Mouse (Mus musculus): ENCODE results near the gene Cyp2d26. TPM values are rescaled to one million over a fixed set of nuclear protein-coding genes. Genes with fewer than 3 reads are reported as not detected.
"Not testable (repeated sequence)": the region's sequence is repeated elsewhere in the genome, so short reads cannot be mapped to it uniquely, and the experiment has no call there.

The Cyp2d26 gene
- polyA plus RNA-seq (2012; rRNA removed) = 0.03 and 0.15 TPM in 2 replicates

DNA sequence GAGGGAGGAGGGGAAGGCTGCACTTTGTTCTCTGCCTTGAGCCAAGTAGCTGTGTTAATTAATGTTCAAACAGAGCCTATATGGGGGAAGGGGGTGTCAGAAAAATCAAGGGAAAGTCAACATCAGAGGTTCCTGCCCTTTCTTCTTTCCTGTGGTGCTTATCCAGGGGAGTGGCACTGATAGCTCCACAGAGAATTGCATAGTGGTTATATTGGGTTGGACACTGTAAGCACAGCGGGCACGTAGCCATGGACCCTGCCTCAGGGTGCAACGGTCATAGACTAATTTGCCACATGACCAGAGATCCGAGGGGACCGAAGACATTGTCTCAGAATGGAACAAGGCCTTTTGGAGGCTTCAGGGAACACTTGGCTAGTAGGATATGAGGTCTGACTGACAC, at the start of gene Cyp2d26:
Cyp2d26 (minus strand) TSS at position 18 of the 400 bp plus-strand sequence.
- no peak for DNase-seq (ENCODE audit: low spot score)

DNA sequence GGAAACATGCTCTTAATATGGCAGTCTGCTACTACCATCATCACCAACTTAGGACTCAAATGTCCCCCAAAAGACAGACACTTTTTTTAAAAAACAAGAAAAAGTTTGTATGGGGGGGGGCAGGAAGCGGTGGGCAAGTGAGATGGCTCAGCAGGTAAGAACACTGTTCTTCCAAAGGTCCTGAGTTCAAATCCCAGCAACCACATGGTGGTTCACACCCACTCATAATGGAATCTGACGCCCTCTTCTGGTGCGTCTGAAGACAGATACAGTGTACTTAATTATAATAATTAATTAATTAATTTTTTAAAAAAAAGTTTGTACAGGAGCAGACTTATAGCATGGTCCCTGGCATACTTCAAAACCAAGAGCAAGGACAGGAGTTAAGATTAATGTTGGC, 45.1 kb upstream of the Cyp2d26 start:
- DNase-seq (ENCODE audit: low spot score) = no peak

DNA sequence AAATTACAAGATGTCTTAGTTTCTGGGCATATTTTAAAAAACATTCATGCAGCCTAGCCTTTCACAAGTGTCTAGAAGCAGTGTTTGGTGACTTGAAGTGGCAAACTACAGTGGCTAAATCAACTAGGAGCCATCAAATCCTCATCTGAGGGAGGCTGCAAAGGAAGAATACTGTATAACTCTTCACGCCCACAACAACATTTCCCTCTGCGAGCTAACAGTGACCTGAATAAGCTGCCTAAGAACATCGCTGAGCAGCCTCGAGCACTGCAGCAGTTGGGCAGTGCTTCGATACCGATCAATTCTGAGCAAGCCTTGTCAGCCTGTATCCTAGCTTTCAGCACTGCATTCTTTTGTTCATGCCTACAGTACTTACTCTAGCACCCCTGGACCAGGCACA, 35.8 kb upstream of the Cyp2d26 start:
- DNase-seq (ENCODE audit: low spot score) = no peak

- no peak for DNase-seq (ENCODE audit: low spot score)
These were observed 31.8 kb upstream of the Cyp2d26 start for GRCm38 (mm10) chr15:82825866-82826265.

DNA sequence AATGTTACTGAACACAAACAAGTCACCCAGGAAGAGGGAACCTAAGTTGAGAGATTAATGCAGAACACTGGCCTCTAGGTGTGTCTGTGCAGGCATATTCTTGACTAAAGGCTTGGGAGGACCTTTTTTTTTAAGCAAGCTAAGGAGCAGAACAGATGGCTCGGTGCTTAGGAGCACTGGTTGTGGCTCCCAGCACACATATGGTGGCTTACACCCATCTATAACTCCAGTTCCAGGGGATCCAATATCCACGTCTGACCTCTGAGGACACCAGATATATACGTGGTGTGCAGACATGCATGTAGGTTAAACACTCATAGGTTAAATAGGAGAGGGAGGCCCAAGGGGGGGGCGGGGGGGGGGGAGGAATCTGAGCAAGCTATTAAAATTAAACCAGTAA, 28.3 kb upstream of the Cyp2d26 start:
- DNase-seq (ENCODE audit: low spot score) = no peak

DNA sequence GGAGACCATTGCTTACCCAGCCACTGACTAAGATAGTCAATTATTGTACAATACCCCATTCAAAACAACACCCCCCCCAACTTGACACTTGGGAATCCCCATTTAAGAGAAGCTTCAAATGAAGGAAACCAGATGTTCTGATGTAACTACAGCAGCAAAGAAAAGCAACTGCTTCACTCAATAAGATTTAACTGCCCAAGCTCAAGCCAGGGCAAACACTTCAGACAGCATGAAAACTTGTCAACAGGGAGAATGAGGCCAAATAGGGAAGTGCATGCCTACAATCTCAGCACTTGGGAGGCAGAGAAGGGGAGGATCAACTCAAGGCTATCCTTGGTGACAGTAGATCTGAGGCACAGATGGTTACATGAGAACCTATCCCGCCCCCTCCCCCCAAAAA, 27.6 kb upstream of the Cyp2d26 start:
- no peak for DNase-seq (ENCODE audit: low spot score)

DNA sequence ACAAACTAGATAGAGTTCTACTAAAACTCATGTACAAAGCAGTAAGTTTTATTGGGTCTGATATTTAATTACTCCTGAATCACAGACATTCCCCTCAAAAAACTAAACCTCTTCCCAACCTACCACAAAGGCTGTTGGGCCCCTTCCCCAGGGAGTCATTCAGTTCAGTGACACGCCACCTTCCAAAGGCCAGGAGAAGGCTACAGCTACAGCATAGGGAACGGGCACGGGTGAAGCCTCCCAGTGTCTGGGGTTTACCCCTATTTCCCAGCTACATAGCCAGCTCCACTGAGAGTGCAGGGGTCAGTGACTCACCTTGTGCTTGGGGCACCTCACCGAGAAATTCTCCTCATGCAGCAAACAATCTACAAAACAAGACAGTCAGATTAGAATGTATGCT, 21.2 kb upstream of the Cyp2d26 start:
- DNase-seq (ENCODE audit: low spot score) = no peak

GRCm38 (mm10) chr15:82814806-82815205, 20.7 kb upstream of the Cyp2d26 start:
- no peak for DNase-seq (ENCODE audit: low spot score)

GRCm38 (mm10) chr15:82814321-82814720, 20.2 kb upstream of the Cyp2d26 start:
- no peak for DNase-seq (ENCODE audit: low spot score)

DNA sequence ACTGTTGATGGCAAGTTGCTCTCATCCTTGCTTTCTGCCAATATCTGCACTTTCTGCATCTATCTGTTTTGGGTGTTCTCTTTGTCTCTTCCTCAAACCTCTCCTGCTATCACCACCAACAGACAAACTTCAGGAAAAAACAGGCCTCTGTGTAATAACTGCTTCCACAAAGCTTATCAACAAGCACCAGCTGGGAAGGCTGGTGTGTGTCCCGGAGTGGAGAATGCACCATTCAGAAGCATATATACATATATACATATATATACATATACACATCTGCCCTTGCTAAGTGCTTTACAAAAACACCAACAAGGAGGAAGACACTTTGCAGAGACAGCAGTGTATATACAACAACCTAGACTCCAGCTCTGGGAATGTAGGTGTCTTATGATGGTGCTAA, 16.5 kb upstream of the Cyp2d26 start:
- no peak for DNase-seq (ENCODE audit: low spot score)

- DNase-seq (ENCODE audit: low spot score) = no peak
These were observed 15.4 kb upstream of the Cyp2d26 start for GRCm38 (mm10) chr15:82809511-82809910.

DNA sequence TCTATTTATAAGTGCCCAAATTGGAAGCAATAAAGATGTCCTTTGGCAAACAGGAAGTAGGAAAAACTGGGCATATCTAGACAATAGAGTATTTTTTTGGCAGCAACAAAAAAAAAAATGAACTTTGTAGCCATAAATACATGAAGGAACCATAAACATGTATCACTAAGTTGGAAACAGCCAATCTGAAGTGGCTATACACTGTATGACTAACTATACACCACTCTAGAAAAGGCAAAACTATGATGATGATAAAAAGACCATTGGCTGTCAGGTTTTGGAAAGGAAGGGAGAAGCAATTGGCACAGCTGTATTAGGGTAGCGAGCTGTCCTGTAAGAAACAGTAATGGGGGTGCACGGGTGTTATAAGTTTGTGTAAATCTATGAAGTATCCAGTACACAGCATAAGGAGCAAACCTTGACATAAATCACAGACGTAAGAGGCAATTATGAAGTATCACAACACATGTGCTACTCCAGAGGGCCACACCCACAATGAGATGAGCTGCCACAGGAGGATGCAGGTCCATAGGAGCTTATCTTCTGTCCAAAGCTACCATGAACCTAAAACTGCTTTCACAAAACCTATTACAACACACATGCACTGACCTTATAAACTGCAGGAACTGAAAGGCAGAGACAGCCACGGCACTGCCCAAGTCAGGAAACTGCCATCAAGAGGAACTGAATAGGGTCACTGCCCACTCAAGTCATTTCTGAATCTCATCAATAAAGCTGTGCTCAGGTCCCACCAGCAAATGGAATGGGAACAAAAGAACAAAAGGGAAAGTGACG, 13.1 kb upstream of the Cyp2d26 start:
- no peak for DNase-seq (ENCODE audit: low spot score)

DNA sequence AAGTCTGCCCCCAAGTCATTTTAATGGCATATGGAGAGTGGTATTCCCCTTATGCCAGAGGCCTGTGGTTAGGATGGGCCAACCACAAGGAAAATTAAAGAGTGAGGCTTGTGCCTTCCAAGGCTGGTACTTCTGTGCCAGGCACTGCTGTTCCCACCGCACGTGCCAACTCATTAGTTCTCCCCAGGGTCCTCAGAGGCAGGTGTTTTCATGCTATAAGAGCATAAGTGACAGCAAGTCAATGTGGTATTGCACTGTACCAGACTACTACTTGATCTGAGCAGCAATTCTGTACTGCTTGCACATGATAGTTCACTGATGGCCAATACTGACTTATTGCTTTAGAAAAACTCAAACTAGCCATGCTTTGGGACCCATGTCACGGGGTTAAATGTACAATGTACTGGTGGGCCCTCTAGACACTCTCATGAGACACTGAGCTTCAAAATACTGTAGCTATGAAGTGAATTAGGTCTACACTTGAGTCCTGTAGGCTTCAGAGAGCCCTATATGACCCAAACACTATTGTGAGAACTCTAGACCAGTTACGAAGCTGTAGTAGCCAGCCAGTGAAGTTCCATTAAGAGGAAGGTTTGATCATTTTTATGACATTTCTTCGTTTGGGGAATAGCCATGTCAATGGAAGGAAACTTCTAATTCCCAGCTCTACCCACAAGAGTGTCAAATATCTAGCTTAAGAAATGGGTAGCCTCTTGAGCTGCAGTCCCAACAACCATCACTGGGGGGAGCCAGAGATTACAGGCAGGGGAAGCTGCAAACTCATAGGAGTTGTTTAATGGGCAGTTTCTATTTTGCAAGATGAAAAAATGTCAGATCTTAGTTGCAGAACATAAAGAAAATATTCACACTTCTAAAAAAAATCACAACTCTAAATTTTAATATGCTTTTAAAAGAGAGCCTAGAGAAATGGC, 10.9 kb upstream of the Cyp2d26 start:
- peak; percentile 53 for DNase-seq (ENCODE audit: low spot score)

DNA sequence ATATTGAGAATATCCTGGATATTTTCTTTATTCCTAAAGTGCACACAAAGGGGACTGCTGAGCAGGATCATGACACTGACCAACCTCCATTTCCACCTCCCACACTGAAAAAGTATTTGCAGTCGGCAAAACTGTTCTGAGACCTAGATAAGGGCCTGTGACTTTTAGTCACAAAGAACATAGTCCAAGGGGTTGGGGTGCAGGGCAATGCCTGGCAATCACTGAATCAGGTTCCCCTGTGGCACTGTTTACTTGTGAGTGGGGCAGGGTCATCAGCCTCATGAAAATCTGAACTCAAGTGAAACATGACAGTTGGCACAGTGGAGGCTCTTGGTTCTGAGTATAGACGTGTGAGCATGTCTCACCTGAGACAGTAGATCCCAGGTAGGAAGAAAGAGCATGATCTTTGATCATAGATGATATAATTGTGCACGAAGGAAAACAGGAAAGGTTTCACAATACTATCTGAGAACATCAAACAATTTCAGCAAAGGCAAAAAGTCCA, 1.9 kb upstream of the Cyp2d26 start:
- DNase-seq (ENCODE audit: low spot score) = no peak

DNA sequence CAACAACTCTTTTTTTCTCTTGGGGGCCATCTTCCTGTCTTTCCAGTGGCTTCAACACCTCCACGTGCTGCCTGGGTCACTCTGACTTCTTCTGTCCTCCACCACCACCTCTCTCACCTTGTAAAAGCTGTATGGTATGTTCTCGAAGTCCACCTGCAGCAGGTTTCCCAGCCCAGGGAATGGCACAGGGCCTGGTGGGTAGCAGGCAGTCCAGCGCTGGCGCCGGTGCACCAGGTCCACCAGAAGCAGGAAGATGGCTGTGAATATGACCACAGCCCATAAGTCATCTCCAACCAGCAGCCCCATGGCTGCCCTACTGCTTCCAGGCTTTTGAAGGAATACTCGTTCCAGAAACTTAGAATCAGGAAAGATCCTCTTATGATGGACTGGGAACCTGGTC, 226 bp downstream of the Cyp2d26 start:
- no peak for DNase-seq (ENCODE audit: low spot score)

DNA sequence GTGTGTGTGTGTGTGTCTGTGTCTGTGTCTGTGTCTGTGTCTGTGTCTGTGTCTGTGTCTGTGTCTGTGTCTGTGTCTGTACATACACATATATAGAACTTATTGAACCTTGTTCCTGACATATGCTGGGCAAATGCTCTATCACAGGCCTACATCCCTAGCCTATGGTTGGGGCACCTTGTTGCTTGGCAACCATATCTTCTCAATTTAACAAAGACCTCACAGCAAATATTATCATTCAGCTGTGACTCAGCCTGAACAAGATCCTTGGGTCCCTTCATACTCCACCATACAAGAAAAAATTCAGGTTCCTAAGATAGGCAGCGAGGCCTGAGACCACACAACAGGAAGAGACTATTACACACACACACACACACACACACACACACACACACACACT, 640 bp downstream of the Cyp2d26 start:
- DNase-seq (ENCODE audit: low spot score) = no peak

DNA sequence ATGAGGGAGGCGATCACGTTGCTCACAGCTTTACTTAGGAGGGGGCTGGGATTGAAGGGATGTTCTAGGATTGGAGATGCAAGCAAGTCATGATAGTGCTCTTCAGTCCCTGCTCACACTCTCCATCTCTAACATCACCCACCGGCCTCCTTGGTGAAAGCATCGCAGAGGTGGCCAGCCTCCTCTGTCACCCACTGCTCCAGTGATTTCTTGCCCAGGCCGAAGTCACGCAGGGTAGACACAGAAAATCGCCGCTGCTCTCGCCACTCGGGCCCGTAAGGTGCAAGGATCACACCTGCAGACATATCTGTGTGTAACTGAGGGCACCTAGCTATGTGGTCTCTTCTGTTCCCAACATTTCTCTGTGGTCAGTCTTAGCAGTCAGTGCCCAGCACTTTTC, 1.5 kb downstream of the Cyp2d26 start:
- DNase-seq (ENCODE audit: low spot score) = no peak

DNA sequence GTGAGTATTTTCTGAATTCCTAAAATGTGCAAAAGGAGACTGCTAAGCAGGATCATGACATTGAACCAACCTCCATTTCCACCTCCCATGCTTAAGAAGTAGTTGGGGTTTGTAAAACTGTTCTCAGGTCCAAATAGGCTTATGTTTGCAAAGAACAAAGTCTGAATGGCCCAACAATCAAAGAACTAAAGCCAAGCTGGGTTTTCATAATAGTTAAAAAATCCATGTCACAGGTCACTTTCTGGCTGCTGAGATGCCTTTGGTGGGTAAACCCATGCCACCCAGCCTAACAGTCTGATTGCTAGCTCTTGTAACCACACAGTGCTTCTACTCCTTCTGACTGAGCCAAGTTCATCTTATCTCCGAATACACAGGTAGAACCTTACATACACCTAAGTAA, 9.5 kb downstream of the Cyp2d26 start:
- no peak for DNase-seq (ENCODE audit: low spot score)

DNA sequence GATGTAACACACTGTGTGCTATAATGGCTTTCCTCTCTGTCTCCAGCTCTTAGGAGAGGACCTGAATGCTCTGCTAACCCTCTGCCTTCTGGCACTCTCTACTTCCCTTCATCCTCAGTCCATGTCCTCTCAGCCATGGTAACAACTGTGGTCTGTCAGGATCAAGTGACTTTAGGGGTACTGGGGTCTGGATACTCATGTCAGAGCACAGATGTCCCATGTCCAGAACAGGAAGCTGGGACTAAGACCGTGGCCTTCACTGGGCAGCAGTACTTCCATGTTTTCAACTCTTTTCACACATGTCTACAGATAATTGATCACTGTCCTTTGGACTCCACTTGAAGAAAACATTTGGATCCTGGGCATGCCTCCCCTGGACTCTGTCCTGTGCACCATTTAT, 10.3 kb downstream of the Cyp2d26 start:
- DNase-seq (ENCODE audit: low spot score) = no peak

GRCm38 (mm10) chr15:82777856-82778255, 16.2 kb downstream of the Cyp2d26 start:
- DNase-seq (ENCODE audit: low spot score) = not testable (repeated sequence)

DNA sequence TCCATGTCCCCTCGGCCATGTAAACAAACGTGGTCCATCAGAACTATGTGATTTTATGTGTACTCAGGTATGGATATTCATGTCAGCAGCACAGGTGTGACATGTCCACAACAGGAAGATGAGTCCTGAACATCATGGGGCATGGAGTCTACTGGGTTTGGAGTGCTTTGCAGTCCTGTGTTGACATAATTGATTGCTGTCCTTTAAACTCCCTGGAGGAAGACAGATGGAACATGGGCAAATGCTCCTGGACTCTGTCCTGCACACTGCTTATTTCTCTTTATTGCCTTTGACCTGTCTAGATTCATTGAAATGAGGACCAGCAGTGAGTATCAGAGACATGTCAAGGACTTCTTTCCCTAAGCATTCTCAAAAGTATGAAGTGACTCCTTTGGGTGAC, 28.2 kb downstream of the Cyp2d26 start:
- DNase-seq (ENCODE audit: low spot score) = no peak

DNA sequence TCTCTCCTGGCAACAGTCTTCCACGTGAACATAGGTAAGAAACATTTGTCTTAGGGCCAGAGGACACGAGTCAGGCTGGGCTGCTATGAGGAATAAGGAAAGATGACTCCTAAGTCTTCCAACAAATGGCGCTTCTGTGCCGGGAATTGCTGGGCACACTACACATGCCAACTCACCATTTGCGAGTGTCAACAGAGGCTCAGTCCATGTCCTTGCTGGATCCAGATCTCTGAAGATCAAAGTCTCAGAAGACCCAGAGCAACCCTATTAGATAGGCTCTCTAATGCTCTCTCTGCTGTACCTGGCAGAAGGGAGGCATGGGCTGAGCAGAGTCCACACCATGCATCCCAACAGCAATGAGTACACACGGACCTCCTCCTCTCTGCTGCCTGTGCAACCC, 29.2 kb downstream of the Cyp2d26 start:
- no peak for DNase-seq (ENCODE audit: low spot score)
